Mouse (Mus musculus): ENCODE measurements around the gene Efnb1.

Efnb1 gene

GRCm38 (mm10) chrX:99154358-99154757 is 18.4 kb downstream of the Efnb1 start:
- DNase-seq = no peak

GRCm38 (mm10) chrX:99159020-99159419 is 23.1 kb downstream of the Efnb1 start:
- DNase-seq = no peak

GRCm38 (mm10) chrX:99164111-99164510 is 28.2 kb downstream of the Efnb1 start:
- no peak for DNase-seq

- DNase-seq = no peak
Measured at GRCm38 (mm10) chrX:99164855-99165368, 29.0 kb downstream of the Efnb1 start.

GRCm38 (mm10) chrX:99167014-99167413 is 31.1 kb downstream of the Efnb1 start:
- no peak for DNase-seq

- DNase-seq = no peak
Measured at GRCm38 (mm10) chrX:99167550-99167949, 31.6 kb downstream of the Efnb1 start.

GRCm38 (mm10) chrX:99172301-99172700 is 36.4 kb downstream of the Efnb1 start:
- DNase-seq = no peak

- peak; percentile 93 for DNase-seq
Measured at GRCm38 (mm10) chrX:99185081-99185596, 49.2 kb downstream of the Efnb1 start.

- peak; percentile 82 for DNase-seq
Measured at GRCm38 (mm10) chrX:99186497-99187435, 50.8 kb downstream of the Efnb1 start.

- DNase-seq = no peak
Measured at GRCm38 (mm10) chrX:99191441-99192087, 55.6 kb downstream of the Efnb1 start.

- no peak for DNase-seq
Measured at GRCm38 (mm10) chrX:99196910-99197309, 61.0 kb downstream of the Efnb1 start.

GRCm38 (mm10) chrX:99198532-99198931 is 62.6 kb downstream of the Efnb1 start:
- no peak for DNase-seq
